Mouse (Mus musculus) effector memory CD4-positive, alpha-beta T cell, adult 7 months (primary cell): ENCODE results near the gene Mmp28. TPM values are rescaled to one million over a fixed set of nuclear protein-coding genes. Genes with fewer than 3 reads are reported as not detected.

Experiments used
- polyA plus RNA-seq: library from polyadenylated mRNA; unstranded; fragments of 100-300 nt; shearing (Covaris generic); gene quantifications from one replicate; pipeline ENCODE4 v1.2.1, GENCODE M21; 2017

Mmp28 gene
- not detected for polyA plus RNA-seq

GRCm38 (mm10) chr11:83462711-83463244 lies at the start of gene Mmp28:
TSS of gene Mmp28 (minus strand) at chr11:83463071.

GRCm38 (mm10) chr11:83472324-83473234 lies 9.7 kb upstream of the Mmp28 start, which contains the start of gene Taf15:
TSS of gene Taf15 (plus strand) at chr11:83473086.

GRCm38 (mm10) chr11:83437377-83437776 lies 25.5 kb downstream of the Mmp28 start, which contains the start of gene 1700020L24Rik:
TSS of gene 1700020L24Rik (plus strand) at chr11:83437677.

GRCm38 (mm10) chr11:83429355-83429754 lies 33.5 kb downstream of the Mmp28 start, which contains the start of gene Gas2l2:
TSS of gene Gas2l2 (minus strand) at chr11:83429455.

DNA sequence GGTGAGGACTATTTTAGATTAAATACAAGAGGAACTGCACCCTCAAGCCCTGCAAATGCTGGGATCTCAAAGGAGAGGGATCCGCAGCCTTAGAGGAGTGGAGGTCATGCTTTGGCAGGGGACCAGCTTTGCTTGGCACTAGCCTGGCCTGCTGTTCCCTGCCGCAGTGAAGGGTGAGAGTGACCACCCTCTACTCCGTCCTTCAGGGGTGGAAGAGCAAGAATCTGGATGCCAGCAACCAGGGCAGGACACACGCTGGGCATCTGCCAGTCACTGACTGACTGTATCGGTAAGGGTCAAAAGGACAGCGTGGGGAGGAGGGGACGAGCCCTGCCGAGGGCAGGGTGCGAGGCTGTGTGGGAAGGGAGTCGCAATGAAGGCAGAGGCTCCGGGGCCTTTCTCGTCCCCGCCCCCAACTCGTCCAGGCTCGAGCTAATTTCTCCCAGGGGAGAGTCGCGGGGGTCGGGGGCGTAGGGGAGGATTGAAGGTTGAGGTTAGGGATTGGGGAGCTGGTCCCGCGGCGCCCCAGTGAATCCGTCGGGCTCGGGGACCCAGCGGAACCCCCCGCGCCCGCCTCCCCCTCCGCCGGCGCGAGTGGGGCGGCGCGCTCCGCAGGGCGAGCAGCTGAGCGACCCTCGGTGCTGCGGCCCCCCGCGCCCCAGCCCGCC lies 53.6 kb downstream of the Mmp28 start, which contains the start of gene Rasl10b:
Gene Rasl10b, plus strand, starts transcription at position 51 of the 668 bp plus-strand sequence.

Other genes starting within 250 kb of the Mmp28 start
- gene Slfn14, start 176.3 kb downstream of the Mmp28 start, polyA plus RNA-seq: not detected
- gene Ap2b1, start 164.0 kb downstream of the Mmp28 start, polyA plus RNA-seq: 41.8 TPM
- gene Pex12, start 160.5 kb downstream of the Mmp28 start, polyA plus RNA-seq: 12.9 TPM
- gene Rasl10b, start 53.9 kb downstream of the Mmp28 start, polyA plus RNA-seq: not detected
- gene Gas2l2, start 33.6 kb downstream of the Mmp28 start, polyA plus RNA-seq: 0.29 TPM
- gene 1700020L24Rik, start 25.4 kb downstream of the Mmp28 start, polyA plus RNA-seq: 1.1 TPM
- 21.3 TPM for gene Taf15, start 10.0 kb upstream of the Mmp28 start, polyA plus RNA-seq
- gene Heatr9, start 59.1 kb upstream of the Mmp28 start, polyA plus RNA-seq: 1.3 TPM
- gene Ccl5, start 67.4 kb upstream of the Mmp28 start, polyA plus RNA-seq: 3,826 TPM
- gene Ccl9, start 115.6 kb upstream of the Mmp28 start, polyA plus RNA-seq: 1.7 TPM
- not detected for gene Ccl6, start 130.0 kb upstream of the Mmp28 start, polyA plus RNA-seq
- gene Rpl9-ps1, start 182.6 kb upstream of the Mmp28 start, polyA plus RNA-seq: not detected
- gene Ccl3, start 186.3 kb upstream of the Mmp28 start, polyA plus RNA-seq: 45.8 TPM
- gene Ccl4, start 199.5 kb upstream of the Mmp28 start, polyA plus RNA-seq: 203 TPM
- not detected for gene Wfdc17, start 240.9 kb upstream of the Mmp28 start, polyA plus RNA-seq
- gene Wfdc18, start 245.9 kb upstream of the Mmp28 start, polyA plus RNA-seq: not detected